Mouse (Mus musculus) liver, embryonic 14.5 days (tissue): ENCODE data around the gene Pik3r2. TPM values are rescaled to one million over a fixed set of nuclear protein-coding genes. Genes with fewer than 3 reads are reported as not detected.

Source experiments
- ATAC-seq: fragments of 200-750 bp; cut with Nextera tagmentation; 2 replicates; pipeline ENCODE4 v1.8.0; 2017; ENCODE audit warnings: moderate number of reproducible peaks, mild to moderate bottlenecking, moderate library complexity; ENCODE audit not compliant: insufficient read depth
- DNase-seq, 3 experiments: peaks; one replicate each; pipeline ENCODE4 v3.0.0-alpha.2; 2012 to 2013; ENCODE audit warnings: low read depth in 3 of 3, low spot score in 3 of 3
- H3K27ac ChIP-seq: fragments of 300-500 bp; sonication (generic); 2 replicates; pipeline ENCODE4 v1.5.1; 2014; ENCODE audit warnings: moderate library complexity, mild to moderate bottlenecking, control low read depth, inconsistent platforms
- H3K27me3 ChIP-seq: fragments of 300-500 bp; sonication (generic); 2 replicates; pipeline ENCODE4 v1.6.1; 2014; ENCODE audit warnings: mild to moderate bottlenecking, low read length, moderate library complexity; ENCODE audit not compliant: control insufficient read depth, insufficient read depth
- H3K36me3 ChIP-seq: fragments of 300-500 bp; sonication (generic); replicated peaks from 2 replicates; pipeline ENCODE4 v1.6.1; 2014; ENCODE audit warnings: low read depth; ENCODE audit not compliant: control insufficient read depth, insufficient read depth
- H3K4me1 ChIP-seq, 2 experiments: fragments of 200-500 bp in 1 of 2; fragments of 300-500 bp in 1 of 2; sonication (generic) in 1 of 2; replicated peaks; 2 replicates each; pipeline ENCODE4 v1.6.1; 2012 to 2014; ENCODE audit warnings: antibody characterized with exemption in 1 of 2, inconsistent platforms in 1 of 2, low read length in 1 of 2; ENCODE audit not compliant: control insufficient read depth in 2 of 2, insufficient read depth in 2 of 2
- H3K4me2 ChIP-seq: fragments of 300-500 bp; sonication (generic); 2 replicates; pipeline ENCODE4 v1.6.1; 2014; ENCODE audit warnings: low read depth, mild to moderate bottlenecking, control low read depth, moderate library complexity
- H3K4me3 ChIP-seq, 2 experiments: fragments of 200-500 bp in 1 of 2; fragments of 300-500 bp in 1 of 2; sonication (generic) in 1 of 2; 2 replicates each; pipeline ENCODE4 v1.5.1; 2012 to 2014; ENCODE audit warnings: low read depth in 2 of 2, low read length in 2 of 2, mild to moderate bottlenecking in 2 of 2, control low read depth in 1 of 2, inconsistent platforms in 1 of 2, moderate library complexity in 1 of 2; ENCODE audit not compliant: insufficient read depth in 1 of 2
- H3K9ac ChIP-seq: fragments of 300-500 bp; sonication (generic); replicated peaks from 2 replicates; pipeline ENCODE4 v1.6.1; 2014; ENCODE audit warnings: mild to moderate bottlenecking, control low read depth, moderate library complexity
- H3K9me3 ChIP-seq: fragments of 300-500 bp; sonication (generic); 2 replicates; pipeline ENCODE4 v1.6.1; 2016; ENCODE audit warnings: low read length, mixed read lengths; ENCODE audit not compliant: control insufficient read depth
- CTCF ChIP-seq: IDR thresholded peaks from 2 replicates; pipeline ENCODE4 v1.5.1; 2016; ENCODE audit warnings: antibody characterized with exemption, low read depth, control low read depth
- EP300 ChIP-seq: IDR thresholded peaks from 2 replicates; pipeline ENCODE4 v1.6.1; 2016; ENCODE audit warnings: antibody characterized with exemption, low read depth
- WGBS: fragments of 180-500 bp; shearing (Covaris S2); extraction: QIAGEN DNeasy Blood & Tissue Kit; methylation state at CpG from one replicate; pipeline ENCODE4 v1.1.7; 2014; ENCODE audit not compliant: insufficient replicate concordance; 5-methylcytosine and 5-hydroxymethylcytosine counted together
- polyA plus RNA-seq, 2 experiments: library from polyadenylated mRNA; depleted of rRNA in 1 of 2; stranded (reverse) in 1 of 2; unstranded in 1 of 2; fragments of >200 nt; fragmentation: Nextera tagmentation in 1 of 2; extraction: Ambion mirVana in 1 of 2; gene quantifications; 2 replicates each; pipeline versions ENCODE4 v1.2.1 to v1.2.3; 2012 to 2014

Pik3r2 gene
- polyA plus RNA-seq, 2 experiments: 8.2 to 17.5 TPM

GRCm38 (mm10) chr8:70766571-70767440 is 9.7 kb downstream of the Pik3r2 start:
- no peak for TF ChIP-seq CTCF
- TF ChIP-seq EP300: no peak
- Histone ChIP-seq H3K36me3 (no peaks in the 10 kb centered on the region; the same call in 1 of the 2 replicates), H3K9me3 (no peaks in the 10 kb centered on the region), H3K27me3 (no peaks in the 10 kb centered on the region), H3K4me1 (peaks cover 54 to 60% of the 10 kb centered on the region in 2 experiments), H3K9ac (peak overlapping the region; percentile 77), H3K27ac (peak overlapping the region; percentile 79), H3K4me3 (peak overlapping the region; percentile 72 to 77), H3K4me2 (peak overlapping the region; percentile 99)
- ATAC-seq (peak; percentile 34; the same call in 1 of the 2 replicates), DNase-seq (peak in 2 of 3 experiments; percentile 69 to 82)
- WGBS: 13% methylated on average over 21 of the region's 21 CpGs

- peaks cover 61 to 67% of the 10 kb centered on the region in 2 experiments for H3K4me1 ChIP-seq
- peak overlapping the region; percentile 77 for H3K9ac ChIP-seq
- no peak for ATAC-seq
- TF ChIP-seq EP300 (no peak), CTCF (no peak)
- peak overlapping the region; percentile 99 for H3K4me2 ChIP-seq
- peak overlapping the region; percentile 79 for H3K27ac ChIP-seq
- 2% methylated on average over 34 of the region's 34 CpGs for WGBS
- H3K9me3 ChIP-seq: no peaks in the 10 kb centered on the region
- peak overlapping the region; percentile 72 to 77 for H3K4me3 ChIP-seq
- H3K27me3 ChIP-seq: no peaks in the 10 kb centered on the region
- no peak for DNase-seq
- H3K36me3 ChIP-seq: no peaks in the 10 kb centered on the region; the same call in 1 of the 2 replicates
These were observed 10.5 kb downstream of the Pik3r2 start for GRCm38 (mm10) chr8:70765838-70766570.

- WGBS: 28% methylated on average over 9 of the region's 9 CpGs
- peaks cover 61 to 65% of the 10 kb centered on the region in 2 experiments for H3K4me1 ChIP-seq
- no peaks in the 10 kb centered on the region for H3K9me3 ChIP-seq
These were observed 11.2 kb downstream of the Pik3r2 start for GRCm38 (mm10) chr8:70765329-70765728.

GRCm38 (mm10) chr8:70764676-70765075 is 11.8 kb downstream of the Pik3r2 start:
- no peaks in the 10 kb centered on the region for H3K9me3 ChIP-seq
- H3K4me1 ChIP-seq: peaks cover 63 to 65% of the 10 kb centered on the region in 2 experiments
- DNase-seq (no peak), ATAC-seq (no peak)
- no peaks in the 10 kb centered on the region for H3K27me3 ChIP-seq
- no peak overlapping the region; a peak in 1 of 4 replicates for H3K4me3 ChIP-seq
- TF ChIP-seq EP300 (no peak), CTCF (0 out of 2 replicates have a peak, but pooled peaks have one; percentile 13)
- peak overlapping the region; percentile 85 for H3K27ac ChIP-seq
- H3K4me2 ChIP-seq: peak overlapping the region; percentile 99
- 76% methylated on average over 13 of the region's 13 CpGs for WGBS
- H3K9ac ChIP-seq: peak overlapping the region; percentile 51
- no peaks in the 10 kb centered on the region; the same call in 1 of the 2 replicates for H3K36me3 ChIP-seq

More at GRCm38 (mm10) chr8:70765329-70765728, 11.2 kb downstream of the Pik3r2 start:
- ATAC-seq: no peak
- H3K36me3 ChIP-seq: no peaks in the 10 kb centered on the region; the same call in 1 of the 2 replicates
- no peak for DNase-seq
- H3K9ac ChIP-seq: no peak overlapping the region; the same call in 1 of the 2 replicates
- peak overlapping the region; percentile 79 for H3K27ac ChIP-seq
- H3K4me3 ChIP-seq: peak overlapping the region; percentile 25 to 72; a peak in 3 of 4 replicates
- peak overlapping the region; percentile 99 for H3K4me2 ChIP-seq
- H3K27me3 ChIP-seq: no peaks in the 10 kb centered on the region
- TF ChIP-seq EP300: no peak
- TF ChIP-seq CTCF: no peak
